Mouse (Mus musculus): ENCODE results near the gene Mrps26.

GRCm38 (mm10) chr2:130598399-130598798, 34.9 kb downstream of the Mrps26 start:
- TF ChIP-seq POLR2A (IDR thresholded peaks at IDR 0.05; ENCODE audit: low read depth, low read length) (no peak), CTCF (IDR thresholded peaks at IDR 0.05; ENCODE audit: extremely low read depth, insufficient read length, insufficient replicate concordance, low read depth, low read length) (no peak)

Data from small intestine, adult 2 months (tissue).